Mouse (Mus musculus) liver, postnatal 0 days (tissue): ENCODE data around the gene Lrrc4. TPM values are rescaled to one million over a fixed set of nuclear protein-coding genes. Genes with fewer than 3 reads are reported as not detected.

Experiments used
- ATAC-seq: fragments of 200-750 bp; cut with Nextera tagmentation; 2 replicates; pipeline ENCODE4 v1.8.0; 2017; ENCODE audit warnings: mild to moderate bottlenecking, moderate library complexity
- DNase-seq: peaks from one replicate; pipeline ENCODE4 v3.0.0-alpha.2; 2016
- H3K27ac ChIP-seq: fragments of 300-500 bp; sonication (generic); 2 replicates; pipeline ENCODE4 v1.5.1; 2014; ENCODE audit warnings: antibody characterized with exemption, moderate library complexity, mild to moderate bottlenecking, low read depth
- H3K27me3 ChIP-seq: fragments of 300-500 bp; sonication (generic); 2 replicates; pipeline ENCODE4 v1.6.1; 2014; ENCODE audit warnings: low read length, control low read depth, mixed read lengths; ENCODE audit not compliant: insufficient read depth
- H3K36me3 ChIP-seq: fragments of 300-500 bp; sonication (generic); replicated peaks from 2 replicates; pipeline ENCODE4 v1.6.1; 2014; ENCODE audit warnings: mild to moderate bottlenecking, control low read depth, low read length, moderate library complexity, mixed read lengths; ENCODE audit not compliant: insufficient read depth
- H3K4me1 ChIP-seq: fragments of 300-500 bp; sonication (generic); 2 replicates; pipeline ENCODE4 v1.6.1; 2014; ENCODE audit warnings: antibody characterized with exemption, mild to moderate bottlenecking, control low read depth; ENCODE audit not compliant: insufficient read depth
- H3K4me2 ChIP-seq: fragments of 300-500 bp; sonication (generic); 2 replicates; pipeline ENCODE4 v1.6.1; 2014; ENCODE audit warnings: low read depth, mild to moderate bottlenecking, low read length, moderate library complexity, mixed read lengths
- H3K4me3 ChIP-seq: fragments of 300-500 bp; sonication (generic); 2 replicates; pipeline ENCODE4 v1.5.1; 2014; ENCODE audit warnings: low read depth, low read length
- H3K9ac ChIP-seq: fragments of 300-500 bp; sonication (generic); replicated peaks from 2 replicates; pipeline ENCODE4 v1.6.1; 2014; ENCODE audit warnings: mild to moderate bottlenecking, moderate library complexity
- H3K9me3 ChIP-seq: fragments of 300-500 bp; sonication (generic); 2 replicates; pipeline ENCODE4 v1.6.1; 2016; ENCODE audit warnings: mild to moderate bottlenecking, control low read depth, low read length, mixed read lengths
- CTCF ChIP-seq: sonication (generic); IDR thresholded peaks from 2 replicates; pipeline ENCODE4 v1.5.1; 2016; ENCODE audit warnings: antibody characterized with exemption, low read depth
- EP300 ChIP-seq: IDR thresholded peaks from 2 replicates; pipeline ENCODE4 v1.6.1; 2016; ENCODE audit warnings: antibody characterized with exemption, low read depth, mild to moderate bottlenecking
- WGBS: fragments of 180-500 bp; shearing (Covaris S2); extraction: QIAGEN DNeasy Blood & Tissue Kit; methylation state at CpG from one replicate; pipeline ENCODE4 v1.1.7; 2014; ENCODE audit not compliant: insufficient replicate concordance; 5-methylcytosine and 5-hydroxymethylcytosine counted together
- polyA plus RNA-seq: library from polyadenylated mRNA; unstranded; fragments of >200 nt; fragmentation: Nextera tagmentation; extraction: Ambion mirVana; gene quantifications from 2 replicates; pipeline ENCODE4 v1.2.1, GENCODE M21; 2015

Gene Lrrc4
- polyA plus RNA-seq, 1 experiment from 2014 or later: 0.08 TPM

- WGBS: 38% methylated on average over 2 of the region's 2 CpGs
- Histone ChIP-seq H3K9ac (no peak overlapping the region), H3K36me3 (0 out of 2 replicates have a peak, but pooled peaks cover 6% of the 10 kb centered on the region), H3K4me3 (no peak overlapping the region), H3K4me2 (no peak overlapping the region), H3K27me3 (no peaks in the 10 kb centered on the region), H3K4me1 (peaks cover 8% of the 10 kb centered on the region), H3K9me3 (no peaks in the 10 kb centered on the region), H3K27ac (no peak overlapping the region)
- DNase-seq: no peak
- no peak for TF ChIP-seq EP300
- no peak for TF ChIP-seq CTCF
- 0 out of 2 replicates have a peak, but pooled peaks have one; percentile 17 for ATAC-seq
Measured at GRCm38 (mm10) chr6:28857198-28858180, 25.9 kb upstream of the Lrrc4 start.

- DNase-seq (no peak), ATAC-seq (no peak)
- Histone ChIP-seq H3K4me3 (no peak overlapping the region), H3K4me2 (no peak overlapping the region), H3K9me3 (no peaks in the 10 kb centered on the region), H3K9ac (no peak overlapping the region), H3K27ac (no peak overlapping the region), H3K4me1 (peaks cover 8% of the 10 kb centered on the region), H3K36me3 (0 out of 2 replicates have a peak, but pooled peaks cover 6% of the 10 kb centered on the region), H3K27me3 (no peaks in the 10 kb centered on the region)
- TF ChIP-seq CTCF (no peak), EP300 (no peak)
- WGBS: 49% methylated on average over 4 of the region's 4 CpGs
Measured at GRCm38 (mm10) chr6:28856789-28857188, 25.2 kb upstream of the Lrrc4 start.

DNA sequence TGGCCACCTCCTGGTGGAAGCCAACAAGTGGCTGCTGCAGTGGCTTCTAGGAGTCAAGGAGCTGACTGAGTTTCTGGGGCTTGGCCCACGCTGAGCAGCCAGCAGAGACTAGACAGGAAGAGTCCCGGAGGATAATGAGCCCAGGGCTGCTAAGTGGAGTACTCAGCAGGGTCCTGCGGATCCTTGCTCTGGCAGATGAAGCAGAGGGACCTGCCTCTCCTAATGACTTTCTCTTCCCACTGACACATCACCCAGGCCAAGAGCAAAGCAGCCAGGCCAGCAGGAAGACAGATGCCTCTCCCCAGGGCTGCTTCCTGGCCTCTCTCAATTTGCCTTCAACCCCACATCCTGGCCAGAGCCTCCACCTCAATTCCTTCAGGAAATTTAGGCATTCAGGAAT lies 23.9 kb upstream of the Lrrc4 start:
- Histone ChIP-seq H3K9me3 (no peaks in the 10 kb centered on the region), H3K27ac (no peak overlapping the region), H3K4me2 (no peak overlapping the region), H3K4me1 (peaks cover 8% of the 10 kb centered on the region), H3K9ac (no peak overlapping the region), H3K27me3 (no peaks in the 10 kb centered on the region), H3K4me3 (no peak overlapping the region), H3K36me3 (0 out of 2 replicates have a peak, but pooled peaks cover 6% of the 10 kb centered on the region)
- TF ChIP-seq CTCF (no peak), EP300 (no peak)
- WGBS: 68% methylated on average over 3 of the region's 3 CpGs
- DNase-seq (no peak), ATAC-seq (no peak)

DNA sequence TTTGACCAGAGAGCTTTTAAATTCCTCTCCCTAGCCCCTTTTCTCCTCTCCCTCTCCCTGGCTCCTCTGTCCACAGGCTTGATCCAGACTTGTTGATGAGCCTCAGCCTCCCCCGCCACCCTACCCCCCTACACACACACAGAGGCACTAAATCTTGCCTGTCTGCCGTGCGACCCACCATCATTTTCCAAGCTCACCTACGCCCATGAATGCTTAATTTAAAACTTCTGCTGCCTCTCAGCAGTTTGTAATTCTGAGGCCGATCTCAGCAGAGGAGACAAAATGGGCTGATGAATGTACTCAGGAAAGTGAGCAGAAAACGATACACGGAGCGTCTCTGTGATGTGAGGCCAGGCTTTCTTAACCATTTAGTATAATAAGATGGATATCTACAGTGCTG lies 23.1 kb upstream of the Lrrc4 start:
- WGBS: 81% methylated on average over 8 of the region's 8 CpGs
- DNase-seq (no peak), ATAC-seq (no peak)
- no peak overlapping the region for H3K9ac ChIP-seq
- H3K27ac ChIP-seq: no peak overlapping the region
- peaks cover 8% of the 10 kb centered on the region for H3K4me1 ChIP-seq
- TF ChIP-seq CTCF: no peak
- TF ChIP-seq EP300: no peak
- H3K36me3 ChIP-seq: 0 out of 2 replicates have a peak, but pooled peaks cover 6% of the 10 kb centered on the region
- no peak overlapping the region for H3K4me3 ChIP-seq
- no peaks in the 10 kb centered on the region for H3K27me3 ChIP-seq
- no peak overlapping the region for H3K4me2 ChIP-seq
- no peaks in the 10 kb centered on the region for H3K9me3 ChIP-seq

DNA sequence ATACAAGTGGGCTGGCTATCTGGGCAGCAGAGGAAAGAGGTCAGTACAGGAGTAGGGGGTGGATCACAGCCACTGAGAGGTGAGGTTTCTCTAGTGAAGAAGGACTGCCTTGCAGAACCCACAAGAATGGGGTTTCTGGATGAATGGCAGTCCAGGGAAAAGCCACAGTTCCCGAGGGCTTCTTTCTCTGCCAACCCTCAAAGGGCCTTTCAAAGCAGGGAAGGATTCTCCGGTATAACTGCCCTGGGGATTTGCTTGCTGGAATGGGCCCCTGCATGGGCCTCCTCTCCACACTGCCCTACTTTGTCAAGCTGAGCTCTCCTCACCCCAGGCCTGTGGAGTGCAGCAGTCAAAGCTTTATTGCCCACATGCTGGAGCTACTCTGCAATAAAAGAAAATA lies 22.1 kb upstream of the Lrrc4 start:
- Histone ChIP-seq H3K4me2 (no peak overlapping the region), H3K4me3 (no peak overlapping the region), H3K27me3 (no peaks in the 10 kb centered on the region), H3K27ac (no peak overlapping the region), H3K9me3 (no peaks in the 10 kb centered on the region), H3K36me3 (0 out of 2 replicates have a peak, but pooled peaks cover 3% of the 10 kb centered on the region), H3K9ac (no peak overlapping the region), H3K4me1 (peaks cover 8% of the 10 kb centered on the region)
- TF ChIP-seq EP300: no peak
- no peak for TF ChIP-seq CTCF
- WGBS: 81% methylated on average over 2 of the region's 2 CpGs
- DNase-seq: no peak
- ATAC-seq: no peak

- Histone ChIP-seq H3K4me3 (no peak overlapping the region), H3K9me3 (no peaks in the 10 kb centered on the region), H3K27ac (no peak overlapping the region), H3K4me1 (peaks cover 8% of the 10 kb centered on the region), H3K36me3 (0 out of 2 replicates have a peak, but pooled peaks cover 3% of the 10 kb centered on the region), H3K9ac (no peak overlapping the region), H3K4me2 (no peak overlapping the region), H3K27me3 (no peaks in the 10 kb centered on the region)
- TF ChIP-seq EP300 (no peak), CTCF (no peak)
- ATAC-seq (no peak), DNase-seq (no peak)
- 69% methylated on average over 3 of the region's 3 CpGs for WGBS
Measured at GRCm38 (mm10) chr6:28853164-28853563, 21.6 kb upstream of the Lrrc4 start.
